Mouse (Mus musculus): Measurements from ENCODE around the gene Sgms1. TPM values are rescaled to one million over a fixed set of nuclear protein-coding genes. Genes with fewer than 3 reads are reported as not detected.

Sgms1 gene
- total RNA-seq, 2 experiments from 2014 or later = 58.8 to 59.5 TPM

GRCm38 (mm10) chr19:32174561-32174960, 215.0 kb downstream of the Sgms1 start:
- Histone ChIP-seq H3K4me3 (no peak overlapping the region), H3K27ac (no peak overlapping the region)
- intact Hi-C loops (cut with DNase I) = loop anchor here (5.0 kb wide), 1 partner anchor 313 kb away; the partner anchor contains the start of gene Minpp1
- no peak for DNase-seq (ENCODE audit: extremely low spot score in 1 of 2, low spot score in 2 of 2)
- TF ChIP-seq CTCF (IDR thresholded peaks at IDR 0.05) = no peak

DNA sequence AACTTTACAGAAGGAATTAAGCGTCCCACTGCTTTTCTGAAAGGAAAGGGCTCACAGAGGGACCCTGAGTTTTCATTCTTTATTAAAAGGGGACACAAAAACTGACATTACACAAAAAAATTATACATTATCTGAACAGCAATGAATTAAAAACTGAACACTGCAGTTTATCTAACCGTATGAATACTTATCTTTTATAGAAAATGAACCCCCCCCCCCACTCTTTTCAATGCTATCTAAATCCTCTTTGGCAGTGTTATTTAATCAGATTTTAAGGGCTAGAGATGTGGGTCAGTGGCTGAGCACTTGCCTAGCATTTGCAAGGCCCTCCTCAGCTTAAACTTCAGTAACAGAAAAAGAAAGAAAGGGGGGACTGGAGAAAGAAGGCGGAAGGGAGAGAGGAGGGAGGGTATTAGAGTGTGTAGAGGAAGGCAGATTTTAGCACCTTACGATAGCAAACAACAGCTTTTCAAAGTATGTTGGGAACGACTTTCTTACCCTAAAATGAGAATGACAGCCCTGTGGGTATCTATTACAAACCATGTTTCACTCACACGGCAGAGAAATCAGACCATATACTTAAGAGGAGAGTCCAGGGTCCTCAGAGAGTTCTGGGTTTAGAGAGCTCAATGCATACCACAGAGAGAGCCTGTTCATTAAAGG, 215.9 kb downstream of the Sgms1 start:
- no peak for TF ChIP-seq CTCF (IDR thresholded peaks at IDR 0.05)
- no peak overlapping the region for H3K4me3 ChIP-seq
- DNase-seq (ENCODE audit: extremely low spot score in 1 of 2, low spot score in 2 of 2) = no peak
- intact Hi-C loops (cut with DNase I) = loop anchor here (5.0 kb wide), 1 partner anchor 314 kb away; the partner anchor contains the start of gene Minpp1
- H3K27ac ChIP-seq = no peak overlapping the region

- no peak for DNase-seq (ENCODE audit: extremely low spot score in 1 of 2, low spot score in 2 of 2)
- intact Hi-C loops (cut with DNase I) = loop anchor here (5.0 kb wide), 1 partner anchor 315 kb away; the partner anchor contains the start of gene Minpp1
- H3K4me3 ChIP-seq = no peak overlapping the region
- no peak overlapping the region for H3K27ac ChIP-seq
- TF ChIP-seq CTCF (IDR thresholded peaks at IDR 0.05) = no peak
Measured at GRCm38 (mm10) chr19:32172511-32172981, 217.0 kb downstream of the Sgms1 start.

DNA sequence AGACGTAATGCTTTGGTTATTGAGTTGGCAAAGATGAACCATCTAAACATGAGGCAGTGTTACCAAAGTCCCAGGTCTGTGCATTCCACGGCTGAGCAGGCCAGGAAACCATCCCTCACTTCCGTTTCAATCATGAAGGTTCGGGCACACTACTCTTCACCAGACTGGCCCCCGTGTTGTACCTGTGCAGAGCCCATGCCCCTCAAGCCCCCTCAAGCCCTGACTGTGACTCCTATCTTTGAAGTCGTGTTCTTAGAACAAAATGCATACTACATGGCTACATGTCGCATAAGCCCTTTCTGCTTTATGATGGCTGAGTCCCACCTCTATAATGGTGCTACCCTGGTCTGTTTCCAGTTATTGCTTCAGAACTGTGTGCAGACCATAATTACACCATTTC, 217.5 kb downstream of the Sgms1 start:
- TF ChIP-seq CTCF (IDR thresholded peaks at IDR 0.05) = no peak
- intact Hi-C loops (cut with DNase I) = loop anchor here (2.0 to 5.0 kb wide), 2 partner anchors 217 to 315 kb away; partner anchors contain the start of genes Minpp1 and Sgms1
- Histone ChIP-seq H3K27ac (no peak overlapping the region), H3K4me3 (no peak overlapping the region)
- no peak for DNase-seq (ENCODE audit: extremely low spot score in 1 of 2, low spot score in 2 of 2)

- peak; percentile 72 to 76 for DNase-seq (ENCODE audit: extremely low spot score in 1 of 2, low spot score in 2 of 2)
- Histone ChIP-seq H3K4me3 (no peak overlapping the region), H3K27ac (peak overlapping the region; percentile 37)
- intact Hi-C loops (cut with DNase I) = loop anchor here (2.0 to 5.0 kb wide), 3 partner anchors 153 to 317 kb away; partner anchors contain the start of genes Minpp1 and Sgms1
- peak; percentile 64 for TF ChIP-seq CTCF (IDR thresholded peaks at IDR 0.05)
Measured at GRCm38 (mm10) chr19:32169634-32170540, 219.6 kb downstream of the Sgms1 start.

DNA sequence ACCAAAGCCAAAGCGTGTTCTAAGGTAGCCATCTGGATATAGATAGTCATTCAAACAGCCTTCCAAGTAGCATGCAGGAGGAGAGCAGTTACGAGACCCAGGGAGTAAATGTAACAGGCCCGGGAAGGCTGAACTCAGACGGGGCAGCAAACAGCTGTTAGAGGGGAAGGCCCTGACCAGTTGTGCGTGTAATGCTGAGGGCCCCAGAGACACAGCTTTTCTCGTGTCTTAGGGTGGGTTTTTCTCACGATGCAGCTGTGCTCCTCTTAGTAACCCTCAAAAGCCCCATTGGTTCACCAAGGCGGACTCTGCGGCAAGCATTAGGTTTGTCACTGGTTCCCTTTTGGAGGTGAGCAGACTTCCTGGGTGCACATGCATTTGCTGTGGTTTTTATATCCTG, 221.5 kb downstream of the Sgms1 start:
- no peak for TF ChIP-seq CTCF (IDR thresholded peaks at IDR 0.05)
- Histone ChIP-seq H3K27ac (no peak overlapping the region), H3K4me3 (no peak overlapping the region)
- DNase-seq (ENCODE audit: extremely low spot score in 1 of 2, low spot score in 2 of 2) = no peak
- intact Hi-C loops (cut with DNase I) = loop anchor here (2.0 kb wide), 1 partner anchor 155 kb away; no protein-coding TSS in a partner anchor

GRCm38 (mm10) chr19:32166823-32167605, 222.5 kb downstream of the Sgms1 start:
- intact Hi-C loops (cut with DNase I) = no loop called here
- no peak for DNase-seq (ENCODE audit: extremely low spot score in 1 of 2, low spot score in 2 of 2)
- H3K4me3 ChIP-seq = no peak overlapping the region
- no peak overlapping the region for H3K27ac ChIP-seq
- TF ChIP-seq CTCF (IDR thresholded peaks at IDR 0.05) = no peak

GRCm38 (mm10) chr19:32165711-32166110, 223.8 kb downstream of the Sgms1 start:
- no peak for DNase-seq (ENCODE audit: extremely low spot score in 1 of 2, low spot score in 2 of 2)
- no peak overlapping the region for H3K4me3 ChIP-seq
- no peak overlapping the region for H3K27ac ChIP-seq
- TF ChIP-seq CTCF (IDR thresholded peaks at IDR 0.05) = no peak
- intact Hi-C loops (cut with DNase I) = no loop called here

DNA sequence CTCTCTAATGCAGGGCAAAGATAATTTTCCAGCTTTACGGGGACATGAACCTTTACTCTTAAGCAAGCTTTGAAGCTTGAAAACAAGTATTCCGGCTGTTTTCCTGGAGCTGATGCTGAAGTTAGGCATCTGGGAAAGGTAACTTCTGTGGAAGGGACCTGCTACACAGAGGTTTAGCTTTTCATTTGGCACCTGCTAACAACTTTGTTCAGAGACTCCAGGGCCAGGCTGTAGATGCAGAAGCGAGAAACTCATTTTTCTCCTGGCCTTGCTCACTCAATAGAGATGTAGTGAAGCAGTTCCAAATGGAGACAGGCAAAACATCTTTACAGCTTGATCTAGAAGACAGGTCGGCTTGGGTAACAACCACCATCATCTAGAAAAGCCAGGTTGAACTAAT, 225.4 kb downstream of the Sgms1 start:
- intact Hi-C loops (cut with DNase I) = no loop called here

GRCm38 (mm10) chr19:32159944-32160343, 229.6 kb downstream of the Sgms1 start:
- TF ChIP-seq CTCF (IDR thresholded peaks at IDR 0.05) = no peak
- no peak for DNase-seq (ENCODE audit: extremely low spot score in 1 of 2, low spot score in 2 of 2)
- H3K27ac ChIP-seq = no peak overlapping the region
- intact Hi-C loops (cut with DNase I) = no loop called here
- no peak overlapping the region for H3K4me3 ChIP-seq

More for the DNA sequence above, 225.4 kb downstream of the Sgms1 start:
- H3K27ac ChIP-seq = no peak overlapping the region
- no peak overlapping the region for H3K4me3 ChIP-seq
- TF ChIP-seq CTCF (IDR thresholded peaks at IDR 0.05) = no peak
- no peak for DNase-seq (ENCODE audit: extremely low spot score in 1 of 2, low spot score in 2 of 2)

DNA sequence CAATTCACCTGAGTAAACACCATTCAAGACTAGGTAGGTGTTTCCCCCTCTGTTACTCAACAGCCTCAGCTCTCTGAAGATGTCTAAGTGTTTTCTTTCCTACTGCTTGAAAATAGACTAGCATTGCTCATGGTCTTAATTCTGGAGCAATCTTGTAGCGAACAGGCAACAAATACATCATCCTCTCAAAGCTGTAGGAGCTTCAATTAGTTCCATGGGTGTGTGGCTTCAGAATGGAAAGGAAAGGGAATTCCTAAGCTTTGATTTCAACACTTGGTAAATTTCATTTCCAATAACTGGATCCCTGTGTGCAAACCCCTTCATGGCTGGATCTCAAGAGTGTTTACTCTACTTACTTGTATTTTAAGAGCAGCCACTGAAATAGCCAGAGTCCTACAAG, 230.3 kb downstream of the Sgms1 start:
- intact Hi-C loops (cut with DNase I) = no loop called here
- Histone ChIP-seq H3K27ac (no peak overlapping the region), H3K4me3 (no peak overlapping the region)
- DNase-seq (ENCODE audit: extremely low spot score in 1 of 2, low spot score in 2 of 2) = no peak
- no peak for TF ChIP-seq CTCF (IDR thresholded peaks at IDR 0.05)

Data from left cerebral cortex, adult 2 months (tissue).